Mouse (Mus musculus): ENCODE data around the gene Cdk19. TPM values are rescaled to one million over a fixed set of nuclear protein-coding genes. Genes with fewer than 3 reads are reported as not detected.

Cdk19 gene
- total and polyA plus RNA-seq, 3 experiments = 3.3 to 4.7 (median 4.0) TPM

- Histone ChIP-seq H3K27me3 (replicated peaks) (no peaks in the 10 kb centered on the region), H3K36me3 (replicated peaks in 1 of 2; ENCODE audit: control insufficient read depth in 1 of 2, insufficient read depth in 1 of 2, low read length in 1 of 2) (peaks cover 0 to 2% of the 10 kb centered on the region in 2 experiments), H3K4me1 (ENCODE audit: control insufficient read depth in 1 of 2, insufficient read depth in 2 of 2) (peaks cover 0 to 19% of the 10 kb centered on the region in 2 experiments; a peak in 2 of 4 replicates), H3K9me3 (replicated peaks; ENCODE audit: low read length) (no peaks in the 10 kb centered on the region), H3K27ac (ENCODE audit: insufficient read depth, low read depth) (no peak overlapping the region), H3K4me3 (replicated peaks in 1 of 3; ENCODE audit: low read depth in 2 of 3, low read length in 2 of 3, poor library complexity in 1 of 3) (no peak overlapping the region), H3K79me2 (replicated peaks; ENCODE audit: control insufficient read depth, extremely low read depth, insufficient read depth, poor library complexity, severe bottlenecking) (no peaks in the 10 kb centered on the region), H3K4me2 (ENCODE audit: insufficient read depth, low read depth, poor library complexity, severe bottlenecking) (no peak overlapping the region), H3K9ac (ENCODE audit: insufficient read depth, low read depth) (no peak overlapping the region)
- DNase-seq (ENCODE audit: extremely low read depth) = no peak
- no peak for TF ChIP-seq IRF4 (IDR thresholded peaks at IDR 0.05; ENCODE audit: low read depth, low read length)
- TF ChIP-seq TCF12 (IDR thresholded peaks at IDR 0.05; ENCODE audit: low read depth, low read length) = no peak
- TF ChIP-seq E2F4 (IDR thresholded peaks at IDR 0.05; ENCODE audit: insufficient replicate concordance, low read depth, low read length) = no peak
- no peak for TF ChIP-seq ZC3H11A (IDR thresholded peaks at IDR 0.05; ENCODE audit: low read depth, low read length)
- no peak for TF ChIP-seq MAX (IDR thresholded peaks at IDR 0.05; ENCODE audit: low read length)
- TF ChIP-seq SMC3 (IDR thresholded peaks at IDR 0.05; ENCODE audit: low read depth, low read length) = no peak
- TF ChIP-seq ZKSCAN1 (IDR thresholded peaks at IDR 0.05; ENCODE audit: borderline replicate concordance, low read depth, low read length) = no peak
- no peak for TF ChIP-seq JUN (IDR thresholded peaks at IDR 0.05; ENCODE audit: insufficient read depth, low read depth, low read length)
- TF ChIP-seq NELFE (IDR thresholded peaks at IDR 0.05; ENCODE audit: low read depth, low read length) = no peak
- no peak for TF ChIP-seq PAX5 (IDR thresholded peaks at IDR 0.05; ENCODE audit: low read length)
- TF ChIP-seq TBP (conservative IDR thresholded peaks at IDR 0.05; ENCODE audit: low read depth, low read length) = no peak
- TF ChIP-seq USF1 (IDR thresholded peaks at IDR 0.05; ENCODE audit: low read depth, low read length) = no peak
- TF ChIP-seq ZNF384 (IDR thresholded peaks at IDR 0.05; ENCODE audit: low read depth, low read length) = no peak
- TF ChIP-seq MEF2A (IDR thresholded peaks at IDR 0.05; ENCODE audit: borderline replicate concordance, low read depth, low read length) = no peak
- TF ChIP-seq ZMIZ1 (IDR thresholded peaks at IDR 0.05; ENCODE audit: low read depth, low read length) = no peak
- TF ChIP-seq UBTF (IDR thresholded peaks at IDR 0.05; ENCODE audit: low read depth, low read length) = no peak
- TF ChIP-seq MAZ (IDR thresholded peaks at IDR 0.05; ENCODE audit: low read depth, low read length) = no peak
- no peak for TF ChIP-seq ETS1 (conservative IDR thresholded peaks at IDR 0.05; ENCODE audit: low read depth, low read length)
- no peak for TF ChIP-seq POLR2AphosphoS2 (IDR thresholded peaks at IDR 0.05; ENCODE audit: low read depth, low read length)
- dilution Hi-C loops (cut with MboI; ENCODE audit: extremely low pct_ligation_motif_present, extremely low pct_unique_long_range_greater_than_20kb, low sequenced_read_pairs) (no loop called here), in situ Hi-C loops (cut with MboI; ENCODE audit: low pct_ligation_motif_present, low pct_unique_long_range_greater_than_20kb, low sequenced_read_pairs) (no loop called here)
These were observed 97.8 kb downstream of the Cdk19 start for GRCm38 (mm10) chr10:40437117-40437516.

DNA sequence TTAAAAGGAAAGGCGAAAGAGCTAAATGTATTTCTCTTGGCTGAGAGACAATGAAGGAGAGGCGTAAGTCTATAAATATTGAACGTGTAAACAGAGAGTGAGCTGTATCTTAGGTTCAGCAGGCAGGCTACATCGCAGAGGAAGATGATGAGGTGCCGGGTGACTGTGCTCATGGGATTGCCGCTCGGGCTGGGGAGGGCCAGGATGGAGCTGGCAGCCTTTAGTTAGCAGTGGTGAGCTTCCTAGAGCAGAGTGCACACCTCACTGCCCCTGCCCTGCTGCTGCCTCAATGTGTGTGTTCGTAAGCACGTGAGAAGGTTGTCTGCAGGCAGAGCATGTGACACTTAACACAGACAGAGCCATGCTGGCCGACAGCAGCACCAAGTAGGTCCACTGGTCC lies 101.4 kb downstream of the Cdk19 start:
- dilution Hi-C loops (cut with MboI; ENCODE audit: extremely low pct_ligation_motif_present, extremely low pct_unique_long_range_greater_than_20kb, low sequenced_read_pairs) = no loop called here
- H3K36me3 ChIP-seq (replicated peaks in 1 of 2; ENCODE audit: control insufficient read depth in 1 of 2, insufficient read depth in 1 of 2, low read length in 1 of 2) = peaks cover 0 to 2% of the 10 kb centered on the region in 2 experiments
- H3K9me3 ChIP-seq (replicated peaks; ENCODE audit: low read length) = no peaks in the 10 kb centered on the region
- in situ Hi-C loops (cut with MboI; ENCODE audit: low pct_ligation_motif_present, low pct_unique_long_range_greater_than_20kb, low sequenced_read_pairs) = no loop called here
- no peak for DNase-seq (ENCODE audit: extremely low read depth)
- TF ChIP-seq PAX5 (IDR thresholded peaks at IDR 0.05; ENCODE audit: low read length) (no peak), TBP (conservative IDR thresholded peaks at IDR 0.05; ENCODE audit: low read depth, low read length) (no peak), USF1 (IDR thresholded peaks at IDR 0.05; ENCODE audit: low read depth, low read length) (no peak), MXI1 (IDR thresholded peaks at IDR 0.05; ENCODE audit: low read depth, low read length) (no peak), ZMIZ1 (IDR thresholded peaks at IDR 0.05; ENCODE audit: low read depth, low read length) (no peak), MAX (IDR thresholded peaks at IDR 0.05; ENCODE audit: low read length) (no peak)
- no peaks in the 10 kb centered on the region for H3K27me3 ChIP-seq (replicated peaks)
- no peak overlapping the region for H3K4me2 ChIP-seq (ENCODE audit: insufficient read depth, low read depth, poor library complexity, severe bottlenecking)
- H3K4me3 ChIP-seq (replicated peaks in 1 of 3; ENCODE audit: low read depth in 2 of 3, low read length in 2 of 3, poor library complexity in 1 of 3) = no peak overlapping the region
- no peak overlapping the region for H3K9ac ChIP-seq (ENCODE audit: insufficient read depth, low read depth)
- no peak overlapping the region for H3K27ac ChIP-seq (ENCODE audit: insufficient read depth, low read depth)
- no peaks in the 10 kb centered on the region for H3K79me2 ChIP-seq (replicated peaks; ENCODE audit: control insufficient read depth, extremely low read depth, insufficient read depth, poor library complexity, severe bottlenecking)
- peaks cover 0 to 9% of the 10 kb centered on the region in 2 experiments; a peak in 1 of 4 replicates for H3K4me1 ChIP-seq (ENCODE audit: control insufficient read depth in 1 of 2, insufficient read depth in 2 of 2)

Data from CH12.LX (cell line).